Mouse (Mus musculus): Measurements from ENCODE around the gene Olfr1350. TPM values are rescaled to one million over a fixed set of nuclear protein-coding genes. Genes with fewer than 3 reads are reported as not detected.

The Olfr1350 gene
- total RNA-seq (2012; rRNA removed) (not detected in 2 replicates), total RNA-seq (2014; rRNA removed) (not detected in 2 replicates), polyA plus RNA-seq (2012; ENCODE audit: insufficient read length, low read depth) (not detected in 2 replicates)

DNA sequence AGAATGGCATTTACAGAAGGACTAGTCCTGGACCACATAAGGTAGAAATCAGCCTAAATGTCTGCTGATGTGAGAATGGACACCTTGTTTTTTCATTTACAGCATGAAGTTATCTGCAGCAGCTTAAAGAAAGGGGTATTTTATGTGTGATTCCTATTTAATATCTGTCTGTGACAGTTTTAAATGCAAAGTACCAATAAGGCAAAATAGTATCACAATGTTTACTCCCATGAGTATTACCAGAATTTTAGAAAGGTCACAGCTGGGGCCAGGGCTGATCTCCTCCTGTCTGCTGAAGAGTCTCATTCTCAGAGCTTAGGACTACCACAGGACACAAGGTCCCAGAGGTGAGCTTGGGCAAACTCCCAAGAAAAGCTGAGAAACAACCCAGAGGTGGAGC, at the start of gene Olfr1350:
Gene Olfr1350, plus strand, starts transcription at position 301 of the 400 bp plus-strand sequence.
- in situ Hi-C loops (cut with MboI; ENCODE audit: low pct_ligation_motif_present, low pct_unique_long_range_greater_than_20kb, low sequenced_read_pairs) (no loop called here), dilution Hi-C loops (cut with MboI; ENCODE audit: extremely low pct_ligation_motif_present, extremely low pct_unique_long_range_greater_than_20kb, low sequenced_read_pairs) (no loop called here)

GRCm38 (mm10) chr7:6521666-6522065, 43.0 kb upstream of the Olfr1350 start:
- Histone ChIP-seq H3K27ac (ENCODE audit: insufficient read depth, low read depth) (no peak overlapping the region), H3K27me3 (replicated peaks) (no peaks in the 10 kb centered on the region), H3K79me2 (replicated peaks; ENCODE audit: control insufficient read depth, extremely low read depth, insufficient read depth, poor library complexity, severe bottlenecking) (no peaks in the 10 kb centered on the region), H3K9me3 (replicated peaks; ENCODE audit: low read length) (peaks cover 64% of the 10 kb centered on the region), H3K4me3 (replicated peaks in 1 of 3; ENCODE audit: low read depth in 2 of 3, low read length in 2 of 3, poor library complexity in 1 of 3) (no peak overlapping the region), H3K4me1 (ENCODE audit: control insufficient read depth in 1 of 2, insufficient read depth in 2 of 2) (no peaks in the 10 kb centered on the region), H3K4me2 (ENCODE audit: insufficient read depth, low read depth, poor library complexity, severe bottlenecking) (no peak overlapping the region), H3K9ac (ENCODE audit: insufficient read depth, low read depth) (no peak overlapping the region), H3K36me3 (replicated peaks in 1 of 2; ENCODE audit: control insufficient read depth in 1 of 2, insufficient read depth in 1 of 2, low read length in 1 of 2) (no peaks in the 10 kb centered on the region)
- TF ChIP-seq USF2 (conservative IDR thresholded peaks at IDR 0.05; ENCODE audit: low read depth, low read length) (no peak), MXI1 (IDR thresholded peaks at IDR 0.05; ENCODE audit: low read depth, low read length) (no peak), POLR2A (IDR thresholded peaks at IDR 0.05; ENCODE audit: low read depth, low read length) (no peak), HCFC1 (IDR thresholded peaks at IDR 0.05; ENCODE audit: low read depth, low read length) (no peak), ELF1 (IDR thresholded peaks at IDR 0.05; ENCODE audit: low read depth, low read length) (no peak), USF1 (IDR thresholded peaks at IDR 0.05; ENCODE audit: low read depth, low read length) (no peak), ZMIZ1 (IDR thresholded peaks at IDR 0.05; ENCODE audit: low read depth, low read length) (no peak), CHD1 (IDR thresholded peaks at IDR 0.05; ENCODE audit: low read depth, low read length) (no peak), SIN3A (IDR thresholded peaks at IDR 0.05; ENCODE audit: low read length) (no peak), RCOR1 (conservative IDR thresholded peaks at IDR 0.05; ENCODE audit: low read depth, low read length) (no peak), KAT2A (IDR thresholded peaks at IDR 0.05; ENCODE audit: insufficient replicate concordance, low read length) (no peak)
- dilution Hi-C loops (cut with MboI; ENCODE audit: extremely low pct_ligation_motif_present, extremely low pct_unique_long_range_greater_than_20kb, low sequenced_read_pairs) (no loop called here), in situ Hi-C loops (cut with MboI; ENCODE audit: low pct_ligation_motif_present, low pct_unique_long_range_greater_than_20kb, low sequenced_read_pairs) (no loop called here)
- no peak for DNase-seq (ENCODE audit: extremely low read depth)

More for the DNA sequence above, at the start of gene Olfr1350:
- no peaks in the 10 kb centered on the region for H3K4me1 ChIP-seq (ENCODE audit: control insufficient read depth in 1 of 2, insufficient read depth in 2 of 2)
- no peaks in the 10 kb centered on the region for H3K27me3 ChIP-seq (replicated peaks)
- no peak within 1 kb of the TSS for H3K4me3 ChIP-seq (replicated peaks in 1 of 3; ENCODE audit: low read depth in 2 of 3, low read length in 2 of 3, poor library complexity in 1 of 3)
- peaks cover 55% of the 10 kb centered on the region for H3K9me3 ChIP-seq (replicated peaks; ENCODE audit: low read length)
- no peaks in the 10 kb centered on the region for H3K36me3 ChIP-seq (replicated peaks in 1 of 2; ENCODE audit: control insufficient read depth in 1 of 2, insufficient read depth in 1 of 2, low read length in 1 of 2)
- TF ChIP-seq ZMIZ1 (IDR thresholded peaks at IDR 0.05; ENCODE audit: low read depth, low read length) (no peak), HCFC1 (IDR thresholded peaks at IDR 0.05; ENCODE audit: low read depth, low read length) (no peak), NELFE (IDR thresholded peaks at IDR 0.05; ENCODE audit: low read depth, low read length) (no peak), SIN3A (IDR thresholded peaks at IDR 0.05; ENCODE audit: low read length) (no peak), MAX (IDR thresholded peaks at IDR 0.05; ENCODE audit: low read length) (no peak), BHLHE40 (IDR thresholded peaks at IDR 0.05; ENCODE audit: low read depth, low read length) (no peak)
- no peaks in the 10 kb centered on the region for H3K79me2 ChIP-seq (replicated peaks; ENCODE audit: control insufficient read depth, extremely low read depth, insufficient read depth, poor library complexity, severe bottlenecking)
- H3K9ac ChIP-seq (ENCODE audit: insufficient read depth, low read depth), result no peak within 1 kb of the TSS
- no peak within 1 kb of the TSS for H3K4me2 ChIP-seq (ENCODE audit: insufficient read depth, low read depth, poor library complexity, severe bottlenecking)
- DNase-seq (ENCODE audit: extremely low read depth), result no peak
- no peak within 1 kb of the TSS for H3K27ac ChIP-seq (ENCODE audit: insufficient read depth, low read depth)

GRCm38 (mm10) chr7:6522850-6523249, 41.8 kb upstream of the Olfr1350 start, which contains the start of gene Olfr1349:
Olfr1349 (minus strand) TSS chr7:6522950.
- H3K9me3 ChIP-seq (replicated peaks; ENCODE audit: low read length), result peaks cover 66% of the 10 kb centered on the region
- no peaks in the 10 kb centered on the region for H3K36me3 ChIP-seq (replicated peaks in 1 of 2; ENCODE audit: control insufficient read depth in 1 of 2, insufficient read depth in 1 of 2, low read length in 1 of 2)
- H3K4me3 ChIP-seq (replicated peaks in 1 of 3; ENCODE audit: low read depth in 2 of 3, low read length in 2 of 3, poor library complexity in 1 of 3), result no peak within 1 kb of the TSS
- no peak within 1 kb of the TSS for H3K27ac ChIP-seq (ENCODE audit: insufficient read depth, low read depth)
- TF ChIP-seq USF2 (conservative IDR thresholded peaks at IDR 0.05; ENCODE audit: low read depth, low read length), result no peak
- no peak for TF ChIP-seq ZNF384 (IDR thresholded peaks at IDR 0.05; ENCODE audit: low read depth, low read length)
- no peak for TF ChIP-seq ZMIZ1 (IDR thresholded peaks at IDR 0.05; ENCODE audit: low read depth, low read length)
- no peak for TF ChIP-seq MAFK (IDR thresholded peaks at IDR 0.05; ENCODE audit: insufficient replicate concordance, low read length)
- no peak for TF ChIP-seq MXI1 (IDR thresholded peaks at IDR 0.05; ENCODE audit: low read depth, low read length)
- no peak for TF ChIP-seq CTCF (conservative IDR thresholded peaks at IDR 0.05 in 1 of 2, IDR thresholded peaks at IDR 0.05 in 1 of 2; ENCODE audit: low read depth in 2 of 2, low read length in 2 of 2)
- no peak for TF ChIP-seq MYC (IDR thresholded peaks at IDR 0.05; ENCODE audit: low read depth, low read length)
- TF ChIP-seq KAT2A (IDR thresholded peaks at IDR 0.05; ENCODE audit: insufficient replicate concordance, low read length), result no peak
- TF ChIP-seq SMC3 (IDR thresholded peaks at IDR 0.05; ENCODE audit: low read depth, low read length), result no peak
- TF ChIP-seq PAX5 (IDR thresholded peaks at IDR 0.05; ENCODE audit: low read length), result no peak
- TF ChIP-seq POLR2A (IDR thresholded peaks at IDR 0.05; ENCODE audit: low read depth, low read length), result no peak
- TF ChIP-seq EP300 (IDR thresholded peaks at IDR 0.05; ENCODE audit: low read length), result no peak
- TF ChIP-seq CHD2 (IDR thresholded peaks at IDR 0.05; ENCODE audit: low read length), result no peak
- no peak for TF ChIP-seq BHLHE40 (IDR thresholded peaks at IDR 0.05; ENCODE audit: low read depth, low read length)
- no peak for TF ChIP-seq E2F4 (IDR thresholded peaks at IDR 0.05; ENCODE audit: insufficient replicate concordance, low read depth, low read length)
- no peak for TF ChIP-seq ZC3H11A (IDR thresholded peaks at IDR 0.05; ENCODE audit: low read depth, low read length)
- no peak for TF ChIP-seq HCFC1 (IDR thresholded peaks at IDR 0.05; ENCODE audit: low read depth, low read length)
- TF ChIP-seq RAD21 (IDR thresholded peaks at IDR 0.05; ENCODE audit: low read depth, low read length), result no peak
- H3K27me3 ChIP-seq (replicated peaks), result no peaks in the 10 kb centered on the region
- no peak within 1 kb of the TSS for H3K4me2 ChIP-seq (ENCODE audit: insufficient read depth, low read depth, poor library complexity, severe bottlenecking)
- no peaks in the 10 kb centered on the region for H3K79me2 ChIP-seq (replicated peaks; ENCODE audit: control insufficient read depth, extremely low read depth, insufficient read depth, poor library complexity, severe bottlenecking)
- dilution Hi-C loops (cut with MboI; ENCODE audit: extremely low pct_ligation_motif_present, extremely low pct_unique_long_range_greater_than_20kb, low sequenced_read_pairs), result no loop called here
- no peak for DNase-seq (ENCODE audit: extremely low read depth)
- H3K9ac ChIP-seq (ENCODE audit: insufficient read depth, low read depth), result no peak within 1 kb of the TSS
- H3K4me1 ChIP-seq (ENCODE audit: control insufficient read depth in 1 of 2, insufficient read depth in 2 of 2), result no peaks in the 10 kb centered on the region
- in situ Hi-C loops (cut with MboI; ENCODE audit: low pct_ligation_motif_present, low pct_unique_long_range_greater_than_20kb, low sequenced_read_pairs), result no loop called here

Measured in CH12.LX (cell line).